Mouse (Mus musculus) c-Kit-negative CD71-positive TER-119-positive erythroid progenitor cells, embryonic 14.5 days (primary cell): ENCODE data around the gene Asb4.

ENCODE experiments used
- DNase-seq: peaks from one replicate; pipeline ENCODE4 v3.0.0-alpha.2; 2013; ENCODE audit warnings: low read depth, low spot score

Gene Asb4

GRCm38 (mm10) chr6:5390952-5391351, 7.8 kb downstream of the Asb4 start:
- no peak for DNase-seq

- DNase-seq, result no peak
Measured at GRCm38 (mm10) chr6:5394971-5395370, 11.8 kb downstream of the Asb4 start.

- no peak for DNase-seq
Measured at GRCm38 (mm10) chr6:5396797-5397196, 13.6 kb downstream of the Asb4 start.

GRCm38 (mm10) chr6:5401394-5401793, 18.2 kb downstream of the Asb4 start:
- no peak for DNase-seq

- DNase-seq, result no peak
Measured at GRCm38 (mm10) chr6:5403095-5403815, 20.1 kb downstream of the Asb4 start.

- DNase-seq, result no peak
Measured at GRCm38 (mm10) chr6:5404016-5404415, 20.8 kb downstream of the Asb4 start.

GRCm38 (mm10) chr6:5408451-5409177, 25.4 kb downstream of the Asb4 start:
- DNase-seq, result no peak

- DNase-seq, result no peak
Measured at GRCm38 (mm10) chr6:5409676-5410075, 26.5 kb downstream of the Asb4 start.

- peak; percentile 25 for DNase-seq
Measured at GRCm38 (mm10) chr6:5410697-5411391, 27.7 kb downstream of the Asb4 start.

- no peak for DNase-seq
Measured at GRCm38 (mm10) chr6:5413282-5413681, 30.1 kb downstream of the Asb4 start.

GRCm38 (mm10) chr6:5421442-5421841, 38.3 kb downstream of the Asb4 start:
- DNase-seq, result no peak

GRCm38 (mm10) chr6:5422386-5422785, 39.2 kb downstream of the Asb4 start:
- DNase-seq, result no peak

- no peak for DNase-seq
Measured at GRCm38 (mm10) chr6:5423594-5423993, 40.4 kb downstream of the Asb4 start.

GRCm38 (mm10) chr6:5427033-5427432, 43.8 kb downstream of the Asb4 start:
- no peak for DNase-seq

- no peak for DNase-seq
Measured at GRCm38 (mm10) chr6:5429562-5429961, 46.4 kb downstream of the Asb4 start.

GRCm38 (mm10) chr6:5429982-5430550, 46.9 kb downstream of the Asb4 start:
- DNase-seq, result no peak

- DNase-seq, result no peak
Measured at GRCm38 (mm10) chr6:5433887-5434286, 50.7 kb downstream of the Asb4 start.

- DNase-seq, result no peak
Measured at GRCm38 (mm10) chr6:5437757-5438156, 54.6 kb downstream of the Asb4 start.

GRCm38 (mm10) chr6:5441221-5441620, 58.0 kb downstream of the Asb4 start:
- no peak for DNase-seq

GRCm38 (mm10) chr6:5442316-5443085, 59.3 kb downstream of the Asb4 start:
- peak; percentile 5 for DNase-seq

GRCm38 (mm10) chr6:5443104-5443863, 60.1 kb downstream of the Asb4 start:
- DNase-seq, result no peak
